Mouse (Mus musculus): ENCODE data around the gene Ankrd35. TPM values are rescaled to one million over a fixed set of nuclear protein-coding genes. Genes with fewer than 3 reads are reported as not detected.
"Not testable (repeated sequence)": the region's sequence is repeated elsewhere in the genome, so short reads cannot be mapped to it uniquely, and the experiment has no call there.

The Ankrd35 gene
- polyA plus RNA-seq, 1 experiment from 2014 or later, result 0.39 TPM

DNA sequence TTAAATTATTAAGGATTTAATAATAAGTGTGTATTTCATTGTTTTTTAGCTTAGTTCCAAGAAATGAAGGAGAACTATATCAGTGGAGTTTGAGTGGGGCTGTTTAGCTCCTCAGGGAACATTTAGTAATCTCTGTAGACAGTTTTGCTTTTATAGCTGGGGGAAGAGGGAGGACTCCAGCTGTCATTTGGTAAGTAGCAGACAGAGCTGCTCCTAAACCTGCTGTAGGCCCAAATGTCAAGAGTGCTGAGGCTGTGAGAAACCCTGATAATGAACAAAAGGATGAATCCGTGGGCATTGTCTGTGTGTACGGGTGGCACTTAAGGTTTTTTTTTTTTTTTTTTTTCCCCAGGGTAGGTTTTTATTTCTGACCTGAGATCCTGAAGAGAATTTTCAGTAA is 65.3 kb downstream of the Ankrd35 start:
- Histone ChIP-seq H3K9ac (ENCODE audit: low read depth, low read length) (no peak overlapping the region), H3K27ac (ENCODE audit: low read length) (no peak overlapping the region), H3K36me3 (ENCODE audit: control insufficient read depth, insufficient read depth, low read length) (no peaks in the 10 kb centered on the region), H3K9me3 (ENCODE audit: control insufficient read depth, low read length) (no peaks in the 10 kb centered on the region), H3K4me2 (ENCODE audit: low read depth, low read length) (no peak overlapping the region), H3K4me1 (ENCODE audit: control insufficient read depth, insufficient read depth, low read length) (0 out of 2 replicates have a peak, but pooled peaks cover 4% of the 10 kb centered on the region), H3K4me3 (ENCODE audit: low read length) (no peak overlapping the region), H3K27me3 (replicated peaks; ENCODE audit: control insufficient read depth, insufficient read depth, low read length) (no peaks in the 10 kb centered on the region)
- WGBS, result 84% methylated on average over 2 of the region's 2 CpGs
- no peak for ATAC-seq

DNA sequence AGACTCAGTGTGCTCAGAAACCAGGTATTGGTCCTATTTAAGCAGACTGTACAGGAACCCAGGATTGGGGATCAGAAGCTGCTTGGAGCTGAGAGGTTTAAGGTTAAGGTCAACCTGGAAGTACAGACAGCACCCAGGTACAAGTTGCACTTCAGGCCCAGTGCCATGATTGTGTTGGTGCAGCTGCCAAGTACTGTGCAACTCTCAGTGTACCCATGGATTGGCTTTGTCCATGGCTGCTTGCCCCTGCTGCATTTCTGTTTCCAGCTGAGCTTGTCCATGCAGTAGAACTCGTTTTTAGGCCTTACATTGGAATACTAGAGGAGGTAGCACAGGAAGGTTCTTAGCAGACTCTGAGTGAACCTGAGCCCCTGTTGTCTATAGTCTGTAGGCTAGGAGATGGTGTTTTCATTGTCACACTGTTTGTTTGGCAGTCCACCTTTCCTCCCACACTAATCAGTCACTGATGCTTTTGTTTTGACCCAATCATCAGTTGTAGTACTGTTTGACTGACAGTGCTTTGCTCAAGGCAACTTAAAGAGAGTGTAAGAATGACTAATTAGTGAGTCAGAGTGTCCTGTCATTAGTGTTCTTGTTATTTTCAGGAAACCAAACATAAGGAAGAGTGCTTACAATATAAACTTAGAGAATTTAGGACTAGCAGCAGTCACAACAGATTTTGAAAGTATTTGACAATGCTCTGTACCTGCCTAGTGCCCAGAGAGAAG is 67.2 kb downstream of the Ankrd35 start:
- Histone ChIP-seq H3K36me3 (ENCODE audit: control insufficient read depth, insufficient read depth, low read length) (no peaks in the 10 kb centered on the region), H3K27ac (ENCODE audit: low read length) (no peak overlapping the region), H3K4me2 (ENCODE audit: low read depth, low read length) (no peak overlapping the region), H3K4me1 (ENCODE audit: control insufficient read depth, insufficient read depth, low read length) (no peaks in the 10 kb centered on the region), H3K27me3 (replicated peaks; ENCODE audit: control insufficient read depth, insufficient read depth, low read length) (no peaks in the 10 kb centered on the region), H3K4me3 (ENCODE audit: low read length) (no peak overlapping the region), H3K9ac (ENCODE audit: low read depth, low read length) (no peak overlapping the region), H3K9me3 (ENCODE audit: control insufficient read depth, low read length) (no peaks in the 10 kb centered on the region)
- WGBS, result 59% methylated on average over 1 of the region's 1 CpGs
- no peak for ATAC-seq

DNA sequence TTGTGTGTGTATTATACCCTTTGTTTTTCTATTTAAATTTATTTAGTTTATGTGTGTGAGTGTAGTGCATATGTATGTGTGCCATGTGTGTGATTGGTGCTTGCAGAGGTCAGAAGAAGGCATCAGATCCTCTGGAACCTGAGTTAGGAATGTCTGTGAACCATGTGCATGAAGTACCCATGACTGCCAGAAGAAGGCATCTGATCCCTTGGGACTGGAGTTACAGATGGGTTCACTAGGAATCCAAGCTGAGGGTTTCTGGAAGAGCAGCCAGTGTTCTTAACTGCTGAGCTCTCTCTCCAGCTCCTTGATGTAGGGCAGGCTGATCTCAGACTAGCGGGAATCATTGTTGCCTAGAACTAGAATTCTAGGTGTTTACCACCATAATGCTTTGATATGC is 68.1 kb downstream of the Ankrd35 start:
- Histone ChIP-seq H3K4me1 (ENCODE audit: control insufficient read depth, insufficient read depth, low read length) (no peaks in the 10 kb centered on the region), H3K36me3 (ENCODE audit: control insufficient read depth, insufficient read depth, low read length) (no peaks in the 10 kb centered on the region), H3K9ac (ENCODE audit: low read depth, low read length) (no peak overlapping the region), H3K9me3 (ENCODE audit: control insufficient read depth, low read length) (no peaks in the 10 kb centered on the region), H3K4me3 (ENCODE audit: low read length) (no peak overlapping the region), H3K27ac (ENCODE audit: low read length) (no peak overlapping the region), H3K27me3 (replicated peaks; ENCODE audit: control insufficient read depth, insufficient read depth, low read length) (no peaks in the 10 kb centered on the region), H3K4me2 (ENCODE audit: low read depth, low read length) (no peak overlapping the region)
- no peak for ATAC-seq
- 78% methylated on average over 1 of the region's 1 CpGs for WGBS

DNA sequence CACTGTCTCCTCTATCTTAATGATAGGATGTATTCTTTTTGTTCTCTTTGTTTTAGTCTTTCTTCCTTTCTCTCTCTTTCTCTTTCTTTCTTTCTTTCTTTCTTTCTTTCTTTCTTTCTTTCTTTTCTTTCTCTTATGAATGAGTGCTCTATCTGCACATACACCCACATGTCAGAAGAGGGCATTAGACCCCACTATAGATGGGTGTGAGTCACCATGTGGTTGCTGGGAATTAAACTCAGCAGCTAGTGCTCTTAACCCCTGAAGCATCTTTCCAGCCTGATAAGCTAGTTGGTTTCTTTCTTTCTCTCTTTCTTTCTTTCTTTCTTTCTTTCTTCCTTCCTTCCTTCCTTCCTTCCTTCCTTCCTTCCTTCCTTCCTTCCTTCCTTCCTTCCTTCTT is 70.3 kb downstream of the Ankrd35 start:
- not testable (repeated sequence) for ATAC-seq

More for the DNA sequence above, 70.3 kb downstream of the Ankrd35 start:
- not testable (repeated sequence) for H3K4me2 ChIP-seq (ENCODE audit: low read depth, low read length); H3K4me3 ChIP-seq (ENCODE audit: low read length); H3K36me3 ChIP-seq (ENCODE audit: control insufficient read depth, insufficient read depth, low read length); H3K9ac ChIP-seq (ENCODE audit: low read depth, low read length); H3K27me3 ChIP-seq (replicated peaks; ENCODE audit: control insufficient read depth, insufficient read depth, low read length); H3K9me3 ChIP-seq (ENCODE audit: control insufficient read depth, low read length); H3K4me1 ChIP-seq (ENCODE audit: control insufficient read depth, insufficient read depth, low read length); H3K27ac ChIP-seq (ENCODE audit: low read length)

Other genes with a start within 250 kb of the Ankrd35 start
- 0.12 and 0.21 TPM in 2 replicates for gene BC107364, start 217.8 kb upstream of the Ankrd35 start, polyA plus RNA-seq (2015; fragmentation: Nextera tagmentation; extraction: Ambion mirVana)
- 0.15 and 0.37 TPM in 2 replicates for gene Hfe2, start 145.0 kb upstream of the Ankrd35 start, polyA plus RNA-seq (2015; fragmentation: Nextera tagmentation; extraction: Ambion mirVana)
- gene Txnip, start 112.2 kb upstream of the Ankrd35 start, polyA plus RNA-seq (2015; fragmentation: Nextera tagmentation; extraction: Ambion mirVana), result 146 and 152 TPM in 2 replicates
- 0.45 and 0.97 TPM in 2 replicates for gene Gm16253, start 93.1 kb upstream of the Ankrd35 start, polyA plus RNA-seq (2015; fragmentation: Nextera tagmentation; extraction: Ambion mirVana)
- gene Polr3gl, start 76.0 kb upstream of the Ankrd35 start, polyA plus RNA-seq (2015; fragmentation: Nextera tagmentation; extraction: Ambion mirVana), result 23.1 and 24.4 TPM in 2 replicates
- 2.0 and 2.1 TPM in 2 replicates for gene Ankrd34a, start 73.5 kb upstream of the Ankrd35 start, polyA plus RNA-seq (2015; fragmentation: Nextera tagmentation; extraction: Ambion mirVana)
- 4.8 TPM in 2 replicates for gene Lix1l, start 69.0 kb upstream of the Ankrd35 start, polyA plus RNA-seq (2015; fragmentation: Nextera tagmentation; extraction: Ambion mirVana)
- gene Rbm8a, start 40.2 kb upstream of the Ankrd35 start, polyA plus RNA-seq (2015; fragmentation: Nextera tagmentation; extraction: Ambion mirVana), result 100 and 103 TPM in 2 replicates
- 43.7 and 44.4 TPM in 2 replicates for gene Pex11b, start 34.8 kb upstream of the Ankrd35 start, polyA plus RNA-seq (2015; fragmentation: Nextera tagmentation; extraction: Ambion mirVana)
- 0.11 TPM in 1 of 2 replicates, not detected in the other for gene Gm42957, start 34.7 kb upstream of the Ankrd35 start, polyA plus RNA-seq (2015; fragmentation: Nextera tagmentation; extraction: Ambion mirVana)
- gene Itga10, start 24.5 kb upstream of the Ankrd35 start, polyA plus RNA-seq (2015; fragmentation: Nextera tagmentation; extraction: Ambion mirVana), result 0.48 and 0.49 TPM in 2 replicates
- gene Pias3, start 26.3 kb downstream of the Ankrd35 start, polyA plus RNA-seq (2015; fragmentation: Nextera tagmentation; extraction: Ambion mirVana), result 35.7 and 36.6 TPM in 2 replicates
- gene Nudt17, start 38.4 kb downstream of the Ankrd35 start, polyA plus RNA-seq (2015; fragmentation: Nextera tagmentation; extraction: Ambion mirVana), result 5.6 and 6.2 TPM in 2 replicates
- 37.7 and 41.0 TPM in 2 replicates for gene Polr3c, start 57.5 kb downstream of the Ankrd35 start, polyA plus RNA-seq (2015; fragmentation: Nextera tagmentation; extraction: Ambion mirVana)
- gene Rnf115, start 57.5 kb downstream of the Ankrd35 start, polyA plus RNA-seq (2015; fragmentation: Nextera tagmentation; extraction: Ambion mirVana), result 43.6 and 47.3 TPM in 2 replicates
- 45.2 and 67.0 TPM in 2 replicates for gene Pdzk1, start 159.2 kb downstream of the Ankrd35 start, polyA plus RNA-seq (2015; fragmentation: Nextera tagmentation; extraction: Ambion mirVana)
- 1.4 and 1.6 TPM in 2 replicates for gene Cd160, start 159.2 kb downstream of the Ankrd35 start, polyA plus RNA-seq (2015; fragmentation: Nextera tagmentation; extraction: Ambion mirVana)
- 12.5 and 13.6 TPM in 2 replicates for gene Gja5, start 234.6 kb downstream of the Ankrd35 start, polyA plus RNA-seq (2015; fragmentation: Nextera tagmentation; extraction: Ambion mirVana)
- 93.4 and 103 TPM in 2 replicates for gene Gpr89, start 235.2 kb downstream of the Ankrd35 start, polyA plus RNA-seq (2015; fragmentation: Nextera tagmentation; extraction: Ambion mirVana)